In the genomic region with DNA sequence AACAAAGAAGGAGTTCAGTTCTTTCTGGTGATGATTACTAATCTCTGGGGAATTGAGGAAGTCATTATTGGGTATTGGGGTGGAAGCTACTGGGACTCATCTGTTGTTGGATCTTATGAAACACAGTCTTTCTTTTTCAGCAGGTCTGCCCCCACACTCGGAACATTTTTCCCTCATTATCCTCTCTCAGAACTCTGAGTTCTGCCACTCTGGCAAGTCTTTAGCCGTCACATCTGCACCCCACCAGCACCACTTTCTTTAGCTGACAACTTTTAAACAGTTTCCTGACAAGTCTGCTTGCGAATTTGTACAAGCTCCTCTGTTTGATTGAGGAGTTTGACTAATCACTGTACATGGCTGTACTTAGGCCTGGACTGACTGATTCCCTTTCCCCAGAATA, we compare ENCODE assay signal across 13 mouse cellular contexts.
"Had no signal": no experiment of that assay in that cellular context is flagged by ENCODE, and none has a peak within 500 bp of the region (broad histone marks: within the 10 kb centered on the region; RNA-seq: fewer than 3 reads in every experiment).

No protein-coding gene starts in this region.

- H3K9me3 ChIP-seq: intestine, embryonic 15.5 days; limb, embryonic 13.5 days; liver, embryonic 13.5 days; midbrain, embryonic 13.5 days; neural tube, embryonic 12.5 days had no signal

- H3K27me3 ChIP-seq: intestine, embryonic 15.5 days; limb, embryonic 13.5 days; liver, embryonic 13.5 days; midbrain, embryonic 13.5 days; neural tube, embryonic 12.5 days had no signal

- H3K4me3 ChIP-seq: intestine, embryonic 15.5 days; limb, embryonic 13.5 days; liver, embryonic 13.5 days; midbrain, embryonic 13.5 days; neural tube, embryonic 12.5 days had no signal

- H3K9ac ChIP-seq: intestine, embryonic 15.5 days; limb, embryonic 13.5 days; liver, embryonic 13.5 days; liver, postnatal 0 days; midbrain, embryonic 13.5 days; neural tube, embryonic 12.5 days had no signal

- H3K27ac ChIP-seq: intestine, embryonic 15.5 days; limb, embryonic 13.5 days; liver, embryonic 13.5 days; midbrain, embryonic 13.5 days; neural tube, embryonic 12.5 days had no signal

- ATAC-seq: intestine, embryonic 15.5 days; liver, postnatal 0 days; midbrain, embryonic 13.5 days had no signal

- DNase-seq: kidney, adult 18-20 months; kidney, postnatal 10 days; kidney, postnatal 4 days; liver, embryonic 13.5 days; liver, postnatal 0 days; lung, postnatal 36 days; spleen, adult 18-20 months; thymus, adult 2 months; thymus, postnatal 25 days had no signal

- H3K4me2 ChIP-seq: intestine, embryonic 15.5 days; limb, embryonic 13.5 days; liver, embryonic 13.5 days; midbrain, embryonic 13.5 days; neural tube, embryonic 12.5 days had no signal

- H3K36me3 ChIP-seq: intestine, embryonic 15.5 days; limb, embryonic 13.5 days; liver, embryonic 13.5 days; midbrain, embryonic 13.5 days; neural tube, embryonic 12.5 days had no signal
